Mouse (Mus musculus): ENCODE measurements around the gene Wdr82. TPM values are rescaled to one million over a fixed set of nuclear protein-coding genes. Genes with fewer than 3 reads are reported as not detected.
"Not testable (repeated sequence)": the region's sequence is repeated elsewhere in the genome, so short reads cannot be mapped to it uniquely, and the experiment has no call there.

Gene Wdr82
- total RNA-seq, 2 experiments from 2014 or later: 155 to 158 TPM

- intact Hi-C loops (cut with DNase I): no loop called here
- DNase-seq (ENCODE audit: extremely low spot score in 1 of 2, low spot score in 2 of 2): no peak
Measured at GRCm38 (mm10) chr9:106159237-106159636, 11.5 kb upstream of the Wdr82 start.

DNA sequence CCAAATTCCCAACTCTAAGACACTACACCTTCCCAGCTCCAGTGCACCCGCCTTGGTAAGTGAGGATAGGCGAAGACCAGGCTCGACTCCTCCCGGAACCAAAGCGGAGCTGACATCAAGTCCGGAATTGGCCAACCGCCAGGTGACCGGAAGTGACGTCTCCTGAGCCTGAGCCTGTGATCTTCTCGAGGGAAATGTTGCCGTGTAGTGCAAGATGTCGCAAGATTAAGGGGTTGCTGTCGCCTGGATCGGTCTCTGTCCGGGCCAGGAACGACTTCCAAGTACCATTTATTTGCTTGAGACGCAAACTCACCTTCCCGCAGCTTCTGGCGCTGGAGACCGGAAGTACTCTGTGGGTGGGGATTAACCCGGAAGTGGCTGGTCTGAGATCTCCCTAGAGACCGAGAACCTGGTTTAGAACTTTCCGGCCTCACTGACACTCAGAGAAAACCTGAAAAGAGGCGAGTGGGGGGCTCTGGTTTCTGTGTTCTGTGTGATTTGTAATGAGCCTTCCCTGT lies 10.9 kb upstream of the Wdr82 start:
- intact Hi-C loops (cut with DNase I): no loop called here
- peak; percentile 91 to 97 for DNase-seq (ENCODE audit: extremely low spot score in 1 of 2, low spot score in 2 of 2)

DNA sequence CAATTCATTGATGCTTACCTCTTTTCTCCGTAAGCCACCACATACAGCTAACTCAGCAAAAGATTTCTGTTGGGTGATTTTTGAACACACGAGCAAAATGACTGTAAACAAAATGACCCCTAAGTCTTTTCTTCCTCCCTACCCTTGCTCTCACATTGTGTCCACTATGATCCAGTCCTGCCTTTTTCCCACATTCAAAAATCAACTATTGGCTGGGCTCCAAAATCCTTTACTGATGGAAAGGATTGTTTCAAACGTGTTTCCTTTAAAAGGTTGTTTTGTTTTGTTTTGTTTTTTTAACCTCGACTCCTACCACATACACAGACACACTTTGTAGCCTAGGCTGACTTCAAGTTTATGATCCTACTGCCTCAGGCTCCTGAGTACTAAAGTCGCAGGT lies 10.3 kb upstream of the Wdr82 start:
- DNase-seq (ENCODE audit: extremely low spot score in 1 of 2, low spot score in 2 of 2): no peak
- intact Hi-C loops (cut with DNase I): no loop called here

DNA sequence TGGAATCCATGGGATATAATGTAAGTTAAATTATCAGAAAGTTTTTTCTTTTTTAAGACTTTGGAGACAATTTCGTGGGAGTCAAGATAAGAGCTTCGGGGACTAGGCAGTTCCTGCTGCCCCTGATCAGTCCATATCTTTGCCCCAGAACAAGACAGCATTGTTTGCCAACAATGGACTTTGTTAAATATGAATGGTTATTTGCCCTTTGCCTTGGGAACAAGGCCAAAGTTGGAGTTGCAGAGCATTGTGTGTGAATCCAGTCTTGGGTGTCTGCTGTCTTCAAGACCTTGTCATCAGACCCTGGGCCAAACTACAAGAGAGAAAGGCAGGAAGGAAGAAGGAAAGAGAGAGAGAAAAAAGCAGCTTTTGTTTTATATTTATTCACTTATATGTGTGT lies 4.0 kb upstream of the Wdr82 start:
- DNase-seq (ENCODE audit: extremely low spot score in 1 of 2, low spot score in 2 of 2): no peak
- intact Hi-C loops (cut with DNase I): no loop called here

DNA sequence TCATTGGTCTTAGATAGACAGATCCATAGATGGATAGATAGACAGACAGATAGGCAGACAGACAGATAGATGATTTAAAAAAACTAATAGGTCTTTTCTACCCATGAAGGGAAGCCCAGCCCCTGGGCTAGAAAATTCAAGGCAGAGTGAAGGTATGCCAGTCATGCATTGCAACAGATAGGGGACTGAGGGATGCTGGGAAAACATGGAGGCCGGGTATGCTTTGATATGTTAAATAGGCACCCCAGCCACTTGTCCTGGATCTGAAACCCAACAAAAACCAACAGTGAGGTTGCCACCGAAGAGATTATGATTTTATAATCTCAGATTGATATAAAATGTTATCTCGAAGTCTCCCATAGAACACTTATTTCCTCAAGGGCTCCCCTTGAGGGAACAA lies 3.5 kb upstream of the Wdr82 start:
- intact Hi-C loops (cut with DNase I): no loop called here
- no peak for DNase-seq (ENCODE audit: extremely low spot score in 1 of 2, low spot score in 2 of 2)

- no peak for DNase-seq (ENCODE audit: extremely low spot score in 1 of 2, low spot score in 2 of 2)
- intact Hi-C loops (cut with DNase I): no loop called here
Measured at GRCm38 (mm10) chr9:106167703-106168102, 3.0 kb upstream of the Wdr82 start.

DNA sequence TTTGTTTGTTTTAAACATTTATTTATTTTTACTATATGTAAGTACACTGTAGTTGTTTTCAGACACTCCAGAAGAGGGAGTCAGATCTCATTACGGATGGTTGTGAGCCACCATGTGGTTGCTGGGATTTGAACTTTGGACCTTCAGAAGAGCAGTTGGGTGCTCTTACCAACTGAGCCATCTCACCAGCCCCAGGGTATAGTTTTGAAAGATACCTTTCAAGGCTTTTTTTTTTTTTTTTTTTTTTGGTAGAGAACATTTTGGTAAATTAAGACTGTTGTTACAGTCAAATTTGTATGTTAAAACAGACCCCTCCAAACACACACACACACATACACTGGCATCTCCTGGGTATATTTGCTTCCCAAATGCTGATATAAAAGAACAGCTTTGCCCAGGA lies 1.7 kb upstream of the Wdr82 start:
- DNase-seq (ENCODE audit: extremely low spot score in 1 of 2, low spot score in 2 of 2); intact Hi-C loops (cut with DNase I): not testable (repeated sequence)

- DNase-seq (ENCODE audit: extremely low spot score in 1 of 2, low spot score in 2 of 2): no peak
- intact Hi-C loops (cut with DNase I): loop anchor here (5.0 to 10.0 kb wide), 2 partner anchors 42 to 255 kb away; partner anchors contain the start of gene Rpl29
Measured at GRCm38 (mm10) chr9:106169917-106170316, 811 bp upstream of the Wdr82 start.

GRCm38 (mm10) chr9:106171346-106172158 lies 824 bp downstream of the Wdr82 start:
- intact Hi-C loops (cut with DNase I): loop anchor here (5.0 to 10.0 kb wide), 2 partner anchors 41 to 253 kb away; partner anchors contain the start of gene Rpl29

GRCm38 (mm10) chr9:106172527-106172926 lies 1.8 kb downstream of the Wdr82 start:
- DNase-seq (ENCODE audit: extremely low spot score in 1 of 2, low spot score in 2 of 2): no peak
- intact Hi-C loops (cut with DNase I): loop anchor here (5.0 to 10.0 kb wide), 2 partner anchors 40 to 252 kb away; partner anchors contain the start of gene Rpl29

More at GRCm38 (mm10) chr9:106171346-106172158, 824 bp downstream of the Wdr82 start:
- DNase-seq (ENCODE audit: extremely low spot score in 1 of 2, low spot score in 2 of 2): peak; percentile 42 to 87

DNA sequence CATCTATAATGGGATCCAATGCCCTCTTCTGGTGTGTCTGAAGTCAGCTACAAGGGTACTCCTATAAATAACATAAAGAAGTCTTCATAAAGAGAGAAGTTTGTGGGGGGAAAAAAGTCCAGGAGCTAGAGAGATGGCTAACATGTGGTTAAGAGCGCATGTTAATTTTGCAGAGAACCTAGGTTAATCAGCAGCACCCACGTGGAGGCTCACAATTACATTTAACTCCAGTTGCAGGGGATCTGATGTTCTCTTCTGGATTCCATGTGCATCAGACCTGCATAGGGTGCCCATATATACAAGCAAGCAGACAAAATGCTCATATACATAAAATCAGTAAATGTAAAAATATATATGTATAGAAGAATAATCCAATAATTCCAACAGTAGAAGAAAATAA lies 2.6 kb downstream of the Wdr82 start:
- intact Hi-C loops (cut with DNase I): loop anchor here (5.0 to 10.0 kb wide), 2 partner anchors 39 to 251 kb away; partner anchors contain the start of gene Rpl29
- DNase-seq (ENCODE audit: extremely low spot score in 1 of 2, low spot score in 2 of 2): no peak

- no peak for DNase-seq (ENCODE audit: extremely low spot score in 1 of 2, low spot score in 2 of 2)
- intact Hi-C loops (cut with DNase I): loop anchor here (10.0 kb wide), 1 partner anchor 249 kb away; the partner anchor contains the start of gene Rpl29
Measured at GRCm38 (mm10) chr9:106175552-106176200, 4.9 kb downstream of the Wdr82 start.

DNA sequence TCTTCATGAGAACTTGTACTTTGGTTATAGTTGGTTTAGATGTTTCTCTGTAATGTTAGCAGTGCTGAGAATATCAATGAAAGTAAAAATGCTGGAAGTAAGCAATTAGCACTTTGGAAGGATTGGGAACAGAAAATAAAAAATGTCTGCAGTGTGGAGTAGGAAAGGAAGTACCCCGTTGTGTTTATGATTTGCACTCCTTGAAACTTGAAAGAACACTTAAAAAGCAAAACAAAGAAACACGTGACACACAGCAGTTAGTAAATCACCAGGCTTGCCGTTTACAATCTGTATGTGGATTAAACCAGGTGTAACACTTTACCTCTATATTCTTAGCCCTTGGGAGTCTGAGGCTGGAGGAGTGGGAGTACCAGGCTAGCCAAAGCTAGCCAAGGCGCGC lies 6.0 kb downstream of the Wdr82 start:
- DNase-seq (ENCODE audit: extremely low spot score in 1 of 2, low spot score in 2 of 2): no peak
- intact Hi-C loops (cut with DNase I): loop anchor here (10.0 kb wide), 1 partner anchor 248 kb away; the partner anchor contains the start of gene Rpl29

DNA sequence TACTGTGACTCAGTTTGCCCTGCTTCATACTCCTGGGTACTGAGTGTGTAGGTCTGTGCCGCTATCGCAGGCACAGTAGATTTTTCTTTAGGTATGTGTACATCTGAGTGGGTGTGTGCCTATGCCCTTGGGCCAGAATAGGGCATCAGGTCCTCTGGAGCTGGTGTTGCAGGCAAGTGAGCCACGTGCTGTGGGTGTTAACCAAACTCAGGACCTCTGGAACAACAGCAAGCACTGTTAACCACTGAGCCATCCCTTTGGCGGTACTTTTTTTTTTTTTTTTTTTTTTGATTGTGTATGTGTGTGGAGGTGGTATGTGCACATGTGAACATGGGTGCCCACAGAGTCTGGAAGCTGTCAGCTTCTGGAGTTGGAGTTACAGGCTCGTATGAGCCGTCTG lies 7.1 kb downstream of the Wdr82 start:
- DNase-seq (ENCODE audit: extremely low spot score in 1 of 2, low spot score in 2 of 2): no peak
- intact Hi-C loops (cut with DNase I): loop anchor here (10.0 kb wide), 1 partner anchor 247 kb away; the partner anchor contains the start of gene Rpl29

DNA sequence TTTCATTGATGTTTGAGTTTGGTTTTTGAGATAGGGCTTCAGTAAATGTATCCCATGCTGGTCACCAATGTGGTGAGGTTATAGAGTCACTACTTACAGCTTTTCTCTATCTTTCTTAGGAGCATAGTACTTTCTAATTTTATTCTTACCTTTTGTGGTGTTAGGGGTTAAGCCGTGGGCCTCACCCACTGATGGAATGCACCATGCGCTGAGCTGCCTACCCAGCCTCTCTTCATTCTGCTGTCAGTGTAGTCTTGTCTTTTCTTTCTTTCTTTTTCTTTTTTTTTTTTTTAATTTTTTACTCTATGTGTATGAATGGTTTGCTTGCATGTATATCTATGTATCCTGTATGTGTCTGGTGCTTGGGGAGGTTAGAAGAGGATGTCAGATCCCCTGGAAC lies 8.7 kb downstream of the Wdr82 start:
- intact Hi-C loops (cut with DNase I): loop anchor here (10.0 kb wide), 1 partner anchor 245 kb away; the partner anchor contains the start of gene Rpl29

GRCm38 (mm10) chr9:106179964-106180363 lies 9.2 kb downstream of the Wdr82 start:
- DNase-seq (ENCODE audit: extremely low spot score in 1 of 2, low spot score in 2 of 2): no peak
- intact Hi-C loops (cut with DNase I): loop anchor here (10.0 kb wide), 1 partner anchor 245 kb away; the partner anchor contains the start of gene Rpl29

More for the DNA sequence above, 8.7 kb downstream of the Wdr82 start:
- no peak for DNase-seq (ENCODE audit: extremely low spot score in 1 of 2, low spot score in 2 of 2)

- intact Hi-C loops (cut with DNase I): no loop called here
- no peak for DNase-seq (ENCODE audit: extremely low spot score in 1 of 2, low spot score in 2 of 2)
Measured at GRCm38 (mm10) chr9:106182146-106182545, 11.4 kb downstream of the Wdr82 start.

GRCm38 (mm10) chr9:106183996-106184395 lies 13.3 kb downstream of the Wdr82 start:
- intact Hi-C loops (cut with DNase I): no loop called here
- no peak for DNase-seq (ENCODE audit: extremely low spot score in 1 of 2, low spot score in 2 of 2)

GRCm38 (mm10) chr9:106191355-106191754 lies 20.6 kb downstream of the Wdr82 start:
- intact Hi-C loops (cut with DNase I): no loop called here
- DNase-seq (ENCODE audit: extremely low spot score in 1 of 2, low spot score in 2 of 2): no peak

Data from left cerebral cortex, postnatal 10 days (tissue).